Mouse (Mus musculus): ENCODE results near the gene Arfgap1.

Arfgap1 gene

GRCm38 (mm10) chr2:180985635-180986034 lies 18.6 kb downstream of the Arfgap1 start:
- DNase-seq (ENCODE audit: low spot score): no peak

- DNase-seq (ENCODE audit: low spot score): no peak
Observed at GRCm38 (mm10) chr2:180986449-180986848, 19.4 kb downstream of the Arfgap1 start, which contains the start of gene Col20a1. Col20a1 (plus strand) TSS chr2:180986535.

GRCm38 (mm10) chr2:180987001-180987400 lies 20.0 kb downstream of the Arfgap1 start:
- DNase-seq (ENCODE audit: low spot score): no peak

- DNase-seq (ENCODE audit: low spot score): no peak
Observed at GRCm38 (mm10) chr2:180987432-180988030, 20.5 kb downstream of the Arfgap1 start.

- no peak for DNase-seq (ENCODE audit: low spot score)
Observed at GRCm38 (mm10) chr2:180988347-180988913, 21.4 kb downstream of the Arfgap1 start.

- DNase-seq (ENCODE audit: low spot score): no peak
Observed at GRCm38 (mm10) chr2:180988948-180989347, 21.9 kb downstream of the Arfgap1 start.

GRCm38 (mm10) chr2:180990347-180990746 lies 23.3 kb downstream of the Arfgap1 start:
- no peak for DNase-seq (ENCODE audit: low spot score)

- DNase-seq (ENCODE audit: low spot score): no peak
Observed at GRCm38 (mm10) chr2:180994360-180994759, 27.3 kb downstream of the Arfgap1 start.

- no peak for DNase-seq (ENCODE audit: low spot score)
Observed at GRCm38 (mm10) chr2:180995457-180995856, 28.4 kb downstream of the Arfgap1 start.

- no peak for DNase-seq (ENCODE audit: low spot score)
Observed at GRCm38 (mm10) chr2:180996436-180996835, 29.4 kb downstream of the Arfgap1 start.

- no peak for DNase-seq (ENCODE audit: low spot score)
Observed at GRCm38 (mm10) chr2:180996905-180997304, 29.9 kb downstream of the Arfgap1 start.

GRCm38 (mm10) chr2:181007054-181007453 lies 40.0 kb downstream of the Arfgap1 start:
- no peak for DNase-seq (ENCODE audit: low spot score)

GRCm38 (mm10) chr2:181008339-181008738 lies 41.3 kb downstream of the Arfgap1 start:
- DNase-seq (ENCODE audit: low spot score): no peak

- DNase-seq (ENCODE audit: low spot score): no peak
Observed at GRCm38 (mm10) chr2:181031406-181031934, 64.4 kb downstream of the Arfgap1 start.
